Mouse (Mus musculus): ENCODE measurements around the gene Olfr1291-ps1. TPM values are rescaled to one million over a fixed set of nuclear protein-coding genes. Genes with fewer than 3 reads are reported as not detected.

Olfr1291-ps1 gene
- not detected in 2 replicates for polyA plus RNA-seq (2015; fragmentation: Nextera tagmentation; extraction: Ambion mirVana)

- Histone ChIP-seq H3K27me3 (no peaks in the 10 kb centered on the region), H3K27ac (replicated peaks) (no peak within 1 kb of the TSS), H3K4me2 (replicated peaks) (no peak within 1 kb of the TSS), H3K4me3 (no peak within 1 kb of the TSS), H3K36me3 (no peaks in the 10 kb centered on the region), H3K9ac (replicated peaks) (no peak within 1 kb of the TSS), H3K9me3 (no peaks in the 10 kb centered on the region), H3K4me1 (no peaks in the 10 kb centered on the region)
- WGBS = 94% methylated on average over 3 of the region's 3 CpGs
- ATAC-seq (replicated peaks) = no peak
Measured at GRCm38 (mm10) chr2:111496880-111497279, at the start of gene Olfr1291-ps1. Gene Olfr1291-ps1, plus strand, starts transcription at chr2:111497180.

DNA sequence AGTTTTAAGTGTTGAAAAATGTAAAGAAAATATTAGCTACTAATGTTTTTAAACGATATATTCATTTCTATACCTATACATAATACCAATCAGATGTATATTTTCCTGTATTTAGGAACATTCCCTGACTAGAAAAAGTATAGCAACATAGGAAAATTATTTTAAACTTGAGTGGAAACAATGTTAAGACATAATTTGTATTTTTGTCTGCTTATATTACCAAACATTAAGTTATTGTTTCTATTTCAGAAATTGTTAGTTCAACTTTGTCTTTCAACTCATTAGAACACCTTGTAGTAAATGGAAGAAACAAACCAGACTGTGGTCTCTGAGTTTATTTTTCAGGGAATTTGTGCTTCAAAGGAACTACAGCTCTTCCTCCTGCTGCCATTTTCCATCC, 48.1 kb upstream of the Olfr1291-ps1 start, which contains the start of gene Olfr1287:
Gene Olfr1287, plus strand, starts transcription at position 301 of the 400 bp plus-strand sequence.
- no peak within 1 kb of the TSS for H3K4me3 ChIP-seq
- no peaks in the 10 kb centered on the region for H3K9me3 ChIP-seq
- no peak within 1 kb of the TSS for H3K27ac ChIP-seq (replicated peaks)
- ATAC-seq (replicated peaks) = no peak
- H3K36me3 ChIP-seq = no peaks in the 10 kb centered on the region
- no peak within 1 kb of the TSS for H3K4me2 ChIP-seq (replicated peaks)
- WGBS = 67% methylated on average over 1 of the region's 1 CpGs
- no peaks in the 10 kb centered on the region for H3K4me1 ChIP-seq
- H3K27me3 ChIP-seq = no peaks in the 10 kb centered on the region
- H3K9ac ChIP-seq (replicated peaks) = no peak within 1 kb of the TSS

DNA sequence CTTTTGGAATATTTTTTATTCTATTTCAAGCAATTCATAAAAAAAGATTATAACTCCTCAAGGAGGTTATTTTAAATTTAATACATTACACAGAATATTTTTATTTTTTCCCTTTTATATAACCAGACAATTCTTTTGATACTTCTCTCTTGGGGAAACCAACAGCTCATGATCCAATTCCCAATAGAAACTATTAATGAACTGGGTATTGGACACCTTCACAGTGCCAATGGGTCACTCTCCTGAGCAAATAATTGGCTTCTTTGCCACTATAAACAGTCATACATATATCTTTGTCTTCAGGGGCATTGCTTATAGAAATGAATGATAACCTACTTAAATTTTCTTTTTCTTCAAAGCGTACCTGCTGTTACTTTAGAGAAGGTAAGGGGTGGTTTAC, 23.2 kb upstream of the Olfr1291-ps1 start, which contains the start of gene Olfr1288:
Gene Olfr1288, plus strand, starts transcription at position 301 of the 400 bp plus-strand sequence.
- Histone ChIP-seq H3K9ac (replicated peaks) (no peak within 1 kb of the TSS), H3K9me3 (no peaks in the 10 kb centered on the region), H3K27ac (replicated peaks) (no peak within 1 kb of the TSS), H3K4me2 (replicated peaks) (no peak within 1 kb of the TSS), H3K4me1 (no peaks in the 10 kb centered on the region), H3K36me3 (no peaks in the 10 kb centered on the region), H3K4me3 (no peak within 1 kb of the TSS), H3K27me3 (no peaks in the 10 kb centered on the region)
- no peak for ATAC-seq (replicated peaks)
- WGBS = 100% methylated on average over 1 of the region's 1 CpGs

DNA sequence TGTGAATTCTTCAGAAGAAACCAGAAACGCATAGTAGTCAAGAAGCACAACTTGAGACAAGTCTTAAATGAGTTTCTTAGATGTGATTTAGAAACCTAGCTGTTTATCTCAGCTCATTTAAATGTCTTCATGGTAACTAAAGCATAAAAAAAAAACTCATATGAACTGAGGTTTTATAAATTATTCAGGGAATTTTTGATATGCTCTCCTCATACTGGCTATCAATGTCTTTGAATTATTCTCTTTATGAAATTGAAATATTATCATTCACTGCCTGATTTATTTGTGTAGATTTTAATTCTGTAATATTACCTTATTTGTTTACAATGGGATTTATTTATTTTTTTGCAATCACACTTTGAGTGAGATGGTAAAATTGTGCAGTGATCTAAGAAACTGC, 16.5 kb upstream of the Olfr1291-ps1 start, which contains the start of gene Olfr1289:
Gene Olfr1289, plus strand, starts transcription at position 301 of the 400 bp plus-strand sequence.
- H3K4me2 ChIP-seq (replicated peaks) = no peak within 1 kb of the TSS
- no peak within 1 kb of the TSS for H3K9ac ChIP-seq (replicated peaks)
- H3K36me3 ChIP-seq = no peaks in the 10 kb centered on the region
- no peak within 1 kb of the TSS for H3K27ac ChIP-seq (replicated peaks)
- no peak for ATAC-seq (replicated peaks)
- H3K27me3 ChIP-seq = no peaks in the 10 kb centered on the region
- no peaks in the 10 kb centered on the region for H3K4me1 ChIP-seq
- WGBS = 72% methylated on average over 1 of the region's 1 CpGs
- H3K9me3 ChIP-seq = no peaks in the 10 kb centered on the region
- H3K4me3 ChIP-seq = no peak within 1 kb of the TSS

DNA sequence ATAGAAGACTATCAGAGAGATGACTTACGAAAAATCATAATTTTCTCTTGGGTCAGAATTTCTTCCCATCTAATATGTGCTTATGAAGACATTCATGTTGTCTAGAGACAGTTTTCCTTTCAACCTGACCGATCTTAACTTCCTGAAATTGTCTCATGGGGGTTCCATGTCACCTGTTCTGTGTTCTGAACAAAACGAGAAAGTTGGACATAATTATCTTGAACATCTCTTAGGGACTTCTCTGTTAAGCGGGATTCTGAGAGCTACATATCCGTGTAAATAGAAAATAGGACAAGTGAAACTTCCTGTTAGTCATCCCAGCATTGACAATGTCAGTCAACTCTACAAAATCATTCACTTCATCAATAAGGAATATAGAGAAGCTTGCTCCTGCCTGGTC, 3.3 kb upstream of the Olfr1291-ps1 start, which contains the start of gene Olfr1290:
Gene Olfr1290, minus strand, starts transcription at position 101 of the 400 bp plus-strand sequence.
- H3K4me2 ChIP-seq (replicated peaks) = no peak within 1 kb of the TSS
- ATAC-seq (replicated peaks) = no peak
- H3K4me3 ChIP-seq = no peak within 1 kb of the TSS
- WGBS = 82% methylated on average over 5 of the region's 5 CpGs
- no peaks in the 10 kb centered on the region for H3K36me3 ChIP-seq
- H3K27me3 ChIP-seq = no peaks in the 10 kb centered on the region
- H3K9me3 ChIP-seq = no peaks in the 10 kb centered on the region
- H3K27ac ChIP-seq (replicated peaks) = no peak within 1 kb of the TSS
- no peak within 1 kb of the TSS for H3K9ac ChIP-seq (replicated peaks)
- no peaks in the 10 kb centered on the region for H3K4me1 ChIP-seq

DNA sequence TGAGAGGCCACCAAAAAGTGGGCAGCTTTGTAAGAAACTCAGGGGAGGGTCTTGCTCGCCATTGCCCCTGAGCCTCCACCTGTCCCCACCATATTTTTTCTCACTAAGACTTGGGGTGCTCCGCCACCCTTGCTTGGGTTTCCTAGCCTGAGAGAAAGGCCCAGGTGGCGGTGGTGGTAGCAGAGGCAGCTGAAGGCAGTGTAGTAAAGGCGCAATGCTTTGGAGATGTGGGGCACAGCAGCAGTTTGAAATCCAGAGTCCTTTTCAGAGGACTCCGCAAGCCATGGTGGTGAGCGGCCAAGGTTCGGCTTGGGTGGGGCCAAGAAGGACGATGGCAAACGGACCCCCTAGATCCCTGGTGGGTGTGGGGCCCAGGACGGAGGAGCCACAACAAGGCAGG, 20.5 kb downstream of the Olfr1291-ps1 start:
- Histone ChIP-seq H3K4me2 (replicated peaks) (no peak overlapping the region), H3K27ac (replicated peaks) (no peak overlapping the region), H3K9me3 (peaks cover 4% of the 10 kb centered on the region; the same call in 1 of the 2 replicates), H3K9ac (replicated peaks) (no peak overlapping the region), H3K36me3 (no peaks in the 10 kb centered on the region), H3K27me3 (no peaks in the 10 kb centered on the region), H3K4me1 (no peaks in the 10 kb centered on the region), H3K4me3 (no peak overlapping the region)
- WGBS = 91% methylated on average over 10 of the region's 10 CpGs
- no peak for ATAC-seq (replicated peaks)

DNA sequence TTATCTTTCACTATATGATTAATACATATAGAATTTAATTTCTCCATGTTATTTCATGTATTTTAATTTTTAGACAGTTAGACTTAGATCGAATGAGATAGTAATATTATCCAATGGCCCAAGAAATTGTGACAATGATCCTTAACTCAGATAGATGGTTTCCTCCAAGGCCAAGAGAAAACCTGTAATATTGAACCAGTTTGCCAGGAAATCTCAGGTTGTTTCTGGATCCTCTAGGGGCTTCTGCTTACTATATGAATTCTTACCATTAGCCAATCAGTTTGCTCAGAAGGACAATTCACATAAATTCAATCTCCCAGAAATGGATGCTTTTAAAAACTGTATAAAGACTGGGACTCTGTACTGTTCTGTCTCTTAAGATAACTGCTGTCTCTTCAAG, 27.9 kb downstream of the Olfr1291-ps1 start, which contains the start of gene Olfr1293-ps:
Gene Olfr1293-ps, plus strand, starts transcription at position 301 of the 400 bp plus-strand sequence.
- ATAC-seq (replicated peaks) = no peak
- 93% methylated on average over 1 of the region's 1 CpGs for WGBS
- H3K4me1 ChIP-seq = no peaks in the 10 kb centered on the region

DNA sequence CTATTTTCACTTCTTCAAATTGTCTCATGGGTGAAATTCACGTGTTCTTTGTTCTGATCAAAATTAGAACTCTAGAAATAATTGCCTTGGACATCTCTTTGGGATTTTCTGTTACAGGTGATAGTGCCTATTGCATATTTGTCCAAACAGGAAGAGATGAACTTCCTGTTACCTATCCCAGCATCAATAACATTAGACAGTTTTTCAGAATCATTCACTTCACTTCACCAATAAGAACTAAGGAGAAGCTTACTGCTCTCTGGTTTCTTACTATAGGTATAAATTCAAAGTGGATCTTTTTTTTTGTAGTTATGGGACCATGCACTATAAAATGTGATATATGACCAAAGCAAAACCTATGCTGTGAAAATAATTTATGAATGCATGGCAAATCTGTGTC, 43.2 kb downstream of the Olfr1291-ps1 start, which contains the start of gene Olfr1294:
Gene Olfr1294, minus strand, starts transcription at position 101 of the 400 bp plus-strand sequence.
- H3K4me1 ChIP-seq = no peaks in the 10 kb centered on the region
- no peak within 1 kb of the TSS for H3K9ac ChIP-seq (replicated peaks)
- H3K9me3 ChIP-seq = no peaks in the 10 kb centered on the region
- H3K4me3 ChIP-seq = no peak within 1 kb of the TSS
- 40% methylated on average over 1 of the region's 1 CpGs for WGBS
- H3K4me2 ChIP-seq (replicated peaks) = no peak within 1 kb of the TSS
- no peaks in the 10 kb centered on the region for H3K36me3 ChIP-seq
- H3K27me3 ChIP-seq = no peaks in the 10 kb centered on the region
- no peak within 1 kb of the TSS for H3K27ac ChIP-seq (replicated peaks)
- no peak for ATAC-seq (replicated peaks)

More for the DNA sequence above, 27.9 kb downstream of the Olfr1291-ps1 start, which contains the start of gene Olfr1293-ps:
- H3K27me3 ChIP-seq = no peaks in the 10 kb centered on the region
- no peak within 1 kb of the TSS for H3K9ac ChIP-seq (replicated peaks)
- H3K36me3 ChIP-seq = no peaks in the 10 kb centered on the region
- H3K27ac ChIP-seq (replicated peaks) = no peak within 1 kb of the TSS
- no peaks in the 10 kb centered on the region for H3K9me3 ChIP-seq
- H3K4me3 ChIP-seq = no peak within 1 kb of the TSS
- no peak within 1 kb of the TSS for H3K4me2 ChIP-seq (replicated peaks)

Other genes starting within 250 kb of the Olfr1291-ps1 start
- not detected in 2 replicates for gene Olfr1276, start 242.7 kb upstream of the Olfr1291-ps1 start, polyA plus RNA-seq (2015; fragmentation: Nextera tagmentation; extraction: Ambion mirVana)
- gene Olfr1277, start 223.1 kb upstream of the Olfr1291-ps1 start, polyA plus RNA-seq (2015; fragmentation: Nextera tagmentation; extraction: Ambion mirVana) = not detected in 2 replicates
- gene Olfr1278, start 207.0 kb upstream of the Olfr1291-ps1 start, polyA plus RNA-seq (2015; fragmentation: Nextera tagmentation; extraction: Ambion mirVana) = not detected in 2 replicates
- not detected in 2 replicates for gene Olfr1279, start 196.5 kb upstream of the Olfr1291-ps1 start, polyA plus RNA-seq (2015; fragmentation: Nextera tagmentation; extraction: Ambion mirVana)
- not detected in 2 replicates for gene Olfr1280, start 183.2 kb upstream of the Olfr1291-ps1 start, polyA plus RNA-seq (2015; fragmentation: Nextera tagmentation; extraction: Ambion mirVana)
- not detected in 2 replicates for gene Olfr1281, start 170.7 kb upstream of the Olfr1291-ps1 start, polyA plus RNA-seq (2015; fragmentation: Nextera tagmentation; extraction: Ambion mirVana)
- not detected in 2 replicates for gene Olfr1282, start 161.1 kb upstream of the Olfr1291-ps1 start, polyA plus RNA-seq (2015; fragmentation: Nextera tagmentation; extraction: Ambion mirVana)
- gene Olfr1283, start 130.4 kb upstream of the Olfr1291-ps1 start, polyA plus RNA-seq (2015; fragmentation: Nextera tagmentation; extraction: Ambion mirVana) = not detected in 2 replicates
- gene Olfr1284, start 121.7 kb upstream of the Olfr1291-ps1 start, polyA plus RNA-seq (2015; fragmentation: Nextera tagmentation; extraction: Ambion mirVana) = not detected in 2 replicates
- gene Olfr1286, start 74.1 kb upstream of the Olfr1291-ps1 start, polyA plus RNA-seq (2015; fragmentation: Nextera tagmentation; extraction: Ambion mirVana) = not detected in 2 replicates
- not detected in 2 replicates for gene Olfr1287, start 48.0 kb upstream of the Olfr1291-ps1 start, polyA plus RNA-seq (2015; fragmentation: Nextera tagmentation; extraction: Ambion mirVana)
- gene Olfr1288, start 23.1 kb upstream of the Olfr1291-ps1 start, polyA plus RNA-seq (2015; fragmentation: Nextera tagmentation; extraction: Ambion mirVana) = not detected in 2 replicates
- not detected in 2 replicates for gene Olfr1289, start 16.4 kb upstream of the Olfr1291-ps1 start, polyA plus RNA-seq (2015; fragmentation: Nextera tagmentation; extraction: Ambion mirVana)
- gene Olfr1290, start 3.4 kb upstream of the Olfr1291-ps1 start, polyA plus RNA-seq (2015; fragmentation: Nextera tagmentation; extraction: Ambion mirVana) = not detected in 2 replicates
- not detected in 2 replicates for gene Olfr1293-ps, start 28.0 kb downstream of the Olfr1291-ps1 start, polyA plus RNA-seq (2015; fragmentation: Nextera tagmentation; extraction: Ambion mirVana)
- gene Olfr1294, start 43.1 kb downstream of the Olfr1291-ps1 start, polyA plus RNA-seq (2015; fragmentation: Nextera tagmentation; extraction: Ambion mirVana) = not detected in 2 replicates
- gene Olfr1295, start 72.5 kb downstream of the Olfr1291-ps1 start, polyA plus RNA-seq (2015; fragmentation: Nextera tagmentation; extraction: Ambion mirVana) = not detected in 2 replicates
- gene Olfr1297, start 129.3 kb downstream of the Olfr1291-ps1 start, polyA plus RNA-seq (2015; fragmentation: Nextera tagmentation; extraction: Ambion mirVana) = not detected in 2 replicates
- not detected in 2 replicates for gene Olfr1298, start 152.0 kb downstream of the Olfr1291-ps1 start, polyA plus RNA-seq (2015; fragmentation: Nextera tagmentation; extraction: Ambion mirVana)
- not detected in 2 replicates for gene Olfr1299, start 164.2 kb downstream of the Olfr1291-ps1 start, polyA plus RNA-seq (2015; fragmentation: Nextera tagmentation; extraction: Ambion mirVana)